Mouse (Mus musculus): Measurements from ENCODE around the gene Chgb. TPM values are rescaled to one million over a fixed set of nuclear protein-coding genes. Genes with fewer than 3 reads are reported as not detected.

Chgb gene
- polyA plus RNA-seq, 1 experiment: 0.04 TPM

GRCm38 (mm10) chr2:132741862-132742347, 39.2 kb upstream of the Chgb start:
- Histone ChIP-seq H3K4me3 (no peak overlapping the region), H3K79me2 (ENCODE audit: control insufficient read depth, insufficient read depth) (no peaks in the 10 kb centered on the region), H3K36me3 (ENCODE audit: control insufficient read depth, insufficient read depth) (no peaks in the 10 kb centered on the region), H3K4me2 (ENCODE audit: low read depth) (peak overlapping the region; percentile 74), H3ac (ENCODE audit: control insufficient read depth, insufficient read length) (no peak overlapping the region), H3K27me3 (ENCODE audit: control insufficient read depth, insufficient read depth, insufficient read length) (no peaks in the 10 kb centered on the region)
- TF ChIP-seq MYOD1 (IDR thresholded peaks at IDR 0.05; ENCODE audit: control insufficient read depth in 1 of 3, insufficient read length in 2 of 3, low read depth in 2 of 3): peak in 2 of 3 experiments; percentile 78 to 85
- TF ChIP-seq POLR2A (IDR thresholded peaks at IDR 0.05; ENCODE audit: insufficient read length, low read depth): peak; percentile 21
- no peak for TF ChIP-seq MAX (IDR thresholded peaks at IDR 0.05; ENCODE audit: low read depth)
- TF ChIP-seq USF1 (IDR thresholded peaks at IDR 0.05; ENCODE audit: low read depth): no peak
- TF ChIP-seq MYOG (IDR thresholded peaks at IDR 0.05; ENCODE audit: control insufficient read depth in 1 of 3, insufficient read depth in 1 of 3, insufficient read length in 2 of 3, low read depth in 2 of 3): peak in 1 of 3 experiments; percentile 70

GRCm38 (mm10) chr2:132744866-132745265, 36.2 kb upstream of the Chgb start:
- Histone ChIP-seq H3ac (ENCODE audit: control insufficient read depth, insufficient read length) (no peak overlapping the region), H3K4me3 (no peak overlapping the region), H3K27me3 (ENCODE audit: control insufficient read depth, insufficient read depth, insufficient read length) (no peaks in the 10 kb centered on the region), H3K4me2 (ENCODE audit: low read depth) (no peak overlapping the region), H3K36me3 (ENCODE audit: control insufficient read depth, insufficient read depth) (no peaks in the 10 kb centered on the region), H3K79me2 (ENCODE audit: control insufficient read depth, insufficient read depth) (no peaks in the 10 kb centered on the region)
- no peak for TF ChIP-seq TCF3 (IDR thresholded peaks at IDR 0.05; ENCODE audit: insufficient read length, low read depth)
- TF ChIP-seq REST (IDR thresholded peaks at IDR 0.05; ENCODE audit: insufficient read depth, insufficient read length): no peak
- no peak for TF ChIP-seq POLR2AphosphoS2 (IDR thresholded peaks at IDR 0.05; ENCODE audit: insufficient read length, low read depth)
- TF ChIP-seq MYOD1 (IDR thresholded peaks at IDR 0.05; ENCODE audit: control insufficient read depth in 1 of 3, insufficient read length in 2 of 3, low read depth in 2 of 3): no peak
- TF ChIP-seq TCF12 (IDR thresholded peaks at IDR 0.05; ENCODE audit: insufficient read depth, poor library complexity, severe bottlenecking): no peak
- TF ChIP-seq MYOG (IDR thresholded peaks at IDR 0.05; ENCODE audit: control insufficient read depth in 1 of 3, insufficient read depth in 1 of 3, insufficient read length in 2 of 3, low read depth in 2 of 3): no peak
- TF ChIP-seq E2F4 (IDR thresholded peaks at IDR 0.05; ENCODE audit: insufficient read depth): no peak
- no peak for TF ChIP-seq USF1 (IDR thresholded peaks at IDR 0.05; ENCODE audit: low read depth)
- no peak for TF ChIP-seq POLR2A (IDR thresholded peaks at IDR 0.05; ENCODE audit: insufficient read length, low read depth)
- TF ChIP-seq SRF (IDR thresholded peaks at IDR 0.05; ENCODE audit: control insufficient read depth, insufficient read length, low read depth): no peak
- TF ChIP-seq CEBPB (IDR thresholded peaks at IDR 0.05; ENCODE audit: insufficient read depth, poor library complexity, severe bottlenecking): no peak
- TF ChIP-seq MAX (IDR thresholded peaks at IDR 0.05; ENCODE audit: low read depth): no peak

GRCm38 (mm10) chr2:132746108-132746507, 35.0 kb upstream of the Chgb start:
- Histone ChIP-seq H3K4me3 (no peak overlapping the region), H3K4me2 (ENCODE audit: low read depth) (no peak overlapping the region), H3ac (ENCODE audit: control insufficient read depth, insufficient read length) (no peak overlapping the region), H3K36me3 (ENCODE audit: control insufficient read depth, insufficient read depth) (no peaks in the 10 kb centered on the region), H3K27me3 (ENCODE audit: control insufficient read depth, insufficient read depth, insufficient read length) (no peaks in the 10 kb centered on the region), H3K79me2 (ENCODE audit: control insufficient read depth, insufficient read depth) (no peaks in the 10 kb centered on the region)
- TF ChIP-seq MYOG (IDR thresholded peaks at IDR 0.05; ENCODE audit: control insufficient read depth in 1 of 3, insufficient read depth in 1 of 3, insufficient read length in 2 of 3, low read depth in 2 of 3) (no peak), TCF12 (IDR thresholded peaks at IDR 0.05; ENCODE audit: insufficient read depth, poor library complexity, severe bottlenecking) (no peak), USF1 (IDR thresholded peaks at IDR 0.05; ENCODE audit: low read depth) (no peak), CEBPB (IDR thresholded peaks at IDR 0.05; ENCODE audit: insufficient read depth, poor library complexity, severe bottlenecking) (no peak)

- H3K4me3 ChIP-seq: no peak overlapping the region
- no peaks in the 10 kb centered on the region for H3K27me3 ChIP-seq (ENCODE audit: control insufficient read depth, insufficient read depth, insufficient read length)
- H3K36me3 ChIP-seq (ENCODE audit: control insufficient read depth, insufficient read depth): no peaks in the 10 kb centered on the region
- H3ac ChIP-seq (ENCODE audit: control insufficient read depth, insufficient read length): no peak overlapping the region
- no peaks in the 10 kb centered on the region for H3K79me2 ChIP-seq (ENCODE audit: control insufficient read depth, insufficient read depth)
- no peak for TF ChIP-seq POLR2A (IDR thresholded peaks at IDR 0.05; ENCODE audit: insufficient read length, low read depth)
- no peak for TF ChIP-seq USF1 (IDR thresholded peaks at IDR 0.05; ENCODE audit: low read depth)
- TF ChIP-seq MYOG (IDR thresholded peaks at IDR 0.05; ENCODE audit: control insufficient read depth in 1 of 3, insufficient read depth in 1 of 3, insufficient read length in 2 of 3, low read depth in 2 of 3): no peak
- no peak overlapping the region for H3K4me2 ChIP-seq (ENCODE audit: low read depth)
Measured at GRCm38 (mm10) chr2:132750726-132751125, 30.4 kb upstream of the Chgb start.

- Histone ChIP-seq H3ac (ENCODE audit: control insufficient read depth, insufficient read length) (no peak overlapping the region), H3K4me2 (ENCODE audit: low read depth) (no peak overlapping the region), H3K79me2 (ENCODE audit: control insufficient read depth, insufficient read depth) (no peaks in the 10 kb centered on the region), H3K27me3 (ENCODE audit: control insufficient read depth, insufficient read depth, insufficient read length) (no peaks in the 10 kb centered on the region), H3K4me3 (no peak overlapping the region), H3K36me3 (ENCODE audit: control insufficient read depth, insufficient read depth) (no peaks in the 10 kb centered on the region)
- TF ChIP-seq REST (IDR thresholded peaks at IDR 0.05; ENCODE audit: insufficient read depth, insufficient read length) (no peak), SRF (IDR thresholded peaks at IDR 0.05; ENCODE audit: control insufficient read depth, insufficient read length, low read depth) (no peak), E2F4 (IDR thresholded peaks at IDR 0.05; ENCODE audit: insufficient read depth) (no peak), USF1 (IDR thresholded peaks at IDR 0.05; ENCODE audit: low read depth) (no peak), POLR2AphosphoS2 (IDR thresholded peaks at IDR 0.05; ENCODE audit: insufficient read length, low read depth) (no peak), POLR2A (IDR thresholded peaks at IDR 0.05; ENCODE audit: insufficient read length, low read depth) (no peak)
Measured at GRCm38 (mm10) chr2:132751141-132752066, 29.7 kb upstream of the Chgb start.

All from myocyte (in vitro differentiated cells).